Mouse (Mus musculus): Measurements from ENCODE around the gene Dyrk1b. TPM values are rescaled to one million over a fixed set of nuclear protein-coding genes. Genes with fewer than 3 reads are reported as not detected.
A peak's percentile ranks its signal among the peaks of the same experiment; 100 is the strongest.

Dyrk1b gene
- polyA plus RNA-seq, 1 experiment from 2014 or later = 15.0 TPM

- peak overlapping the region; percentile 96 for H3K9ac ChIP-seq (ENCODE audit: low read depth, low read length)
- under 1% methylated on average over 51 of the region's 56 CpGs for WGBS
- peak overlapping the region; percentile 98 for H3K4me3 ChIP-seq (replicated peaks; ENCODE audit: low read depth, low read length)
- DNase-seq (ENCODE audit: low spot score) (peak; percentile 98), ATAC-seq (replicated peaks; ENCODE audit: low FRiP score, low read depth) (peak; percentile 96)
- H3K27me3 ChIP-seq (ENCODE audit: insufficient read depth, low read length) = no peaks in the 10 kb centered on the region
- no peak for TF ChIP-seq CTCF (IDR thresholded peaks at IDR 0.05; ENCODE audit: low read depth)
- no peaks in the 10 kb centered on the region for H3K4me1 ChIP-seq (replicated peaks; ENCODE audit: insufficient read depth, low read length)
- H3K27ac ChIP-seq = peak overlapping the region; percentile 93
- peak overlapping the region; percentile 85 for H3K4me2 ChIP-seq (ENCODE audit: low read length)
- H3K36me3 ChIP-seq (ENCODE audit: insufficient read depth, low read length) = peaks cover 59% of the 10 kb centered on the region
- H3K9me3 ChIP-seq (replicated peaks; ENCODE audit: low read length) = no peaks in the 10 kb centered on the region
These were observed 590 bp downstream of the Dyrk1b start for GRCm38 (mm10) chr7:28179741-28180377.

DNA sequence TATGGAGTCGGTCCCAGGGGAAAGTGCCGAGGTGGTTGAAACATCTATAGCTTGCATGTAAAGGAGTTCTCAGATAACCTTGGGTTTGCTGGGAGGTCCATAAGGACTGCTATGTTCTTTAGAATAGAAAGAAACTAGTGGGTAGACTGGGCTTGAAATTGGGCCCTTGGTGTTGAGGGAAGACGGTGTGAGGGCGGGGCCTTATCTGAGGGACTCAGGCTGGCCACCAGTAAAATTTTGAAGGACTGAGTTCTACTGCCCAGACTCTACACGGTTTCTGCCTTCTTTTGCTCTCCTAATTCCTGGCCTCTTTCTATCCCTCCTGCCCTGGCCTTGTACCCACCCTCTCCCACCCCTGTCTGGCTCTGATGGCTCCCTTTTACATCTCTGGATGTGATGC, 1.6 kb downstream of the Dyrk1b start:
- 59% methylated on average over 5 of the region's 5 CpGs for WGBS
- H3K27ac ChIP-seq = no peak overlapping the region
- H3K9ac ChIP-seq (ENCODE audit: low read depth, low read length) = peak overlapping the region; percentile 96; the same call in 1 of the 2 replicates
- peaks cover 62% of the 10 kb centered on the region for H3K36me3 ChIP-seq (ENCODE audit: insufficient read depth, low read length)
- H3K4me3 ChIP-seq (replicated peaks; ENCODE audit: low read depth, low read length) = peak overlapping the region; percentile 98
- no peaks in the 10 kb centered on the region for H3K9me3 ChIP-seq (replicated peaks; ENCODE audit: low read length)
- DNase-seq (ENCODE audit: low spot score) (no peak), ATAC-seq (replicated peaks; ENCODE audit: low FRiP score, low read depth) (no peak)
- no peaks in the 10 kb centered on the region for H3K27me3 ChIP-seq (ENCODE audit: insufficient read depth, low read length)
- H3K4me1 ChIP-seq (replicated peaks; ENCODE audit: insufficient read depth, low read length) = no peaks in the 10 kb centered on the region
- TF ChIP-seq CTCF (IDR thresholded peaks at IDR 0.05; ENCODE audit: low read depth) = no peak
- H3K4me2 ChIP-seq (ENCODE audit: low read length) = peak overlapping the region; percentile 85

- WGBS = 96% methylated on average over 12 of the region's 12 CpGs
- ATAC-seq (replicated peaks; ENCODE audit: low FRiP score, low read depth) = no peak
- H3K4me3 ChIP-seq (replicated peaks; ENCODE audit: low read depth, low read length) = no peak overlapping the region
These were observed 2.1 kb downstream of the Dyrk1b start for GRCm38 (mm10) chr7:28181376-28181775.

GRCm38 (mm10) chr7:28182320-28182719, 3.1 kb downstream of the Dyrk1b start:
- Histone ChIP-seq H3K4me1 (replicated peaks; ENCODE audit: insufficient read depth, low read length) (no peaks in the 10 kb centered on the region), H3K9ac (ENCODE audit: low read depth, low read length) (no peak overlapping the region), H3K27me3 (ENCODE audit: insufficient read depth, low read length) (no peaks in the 10 kb centered on the region), H3K4me3 (replicated peaks; ENCODE audit: low read depth, low read length) (no peak overlapping the region), H3K36me3 (ENCODE audit: insufficient read depth, low read length) (peaks cover 67% of the 10 kb centered on the region), H3K9me3 (replicated peaks; ENCODE audit: low read length) (no peaks in the 10 kb centered on the region), H3K4me2 (ENCODE audit: low read length) (no peak overlapping the region), H3K27ac (no peak overlapping the region)
- DNase-seq (ENCODE audit: low spot score) (no peak), ATAC-seq (replicated peaks; ENCODE audit: low FRiP score, low read depth) (no peak)
- 96% methylated on average over 22 of the region's 22 CpGs for WGBS
- TF ChIP-seq CTCF (IDR thresholded peaks at IDR 0.05; ENCODE audit: low read depth) = no peak

More at GRCm38 (mm10) chr7:28181376-28181775, 2.1 kb downstream of the Dyrk1b start:
- DNase-seq (ENCODE audit: low spot score) = no peak
- H3K4me1 ChIP-seq (replicated peaks; ENCODE audit: insufficient read depth, low read length) = no peaks in the 10 kb centered on the region
- H3K4me2 ChIP-seq (ENCODE audit: low read length) = no peak overlapping the region
- no peaks in the 10 kb centered on the region for H3K27me3 ChIP-seq (ENCODE audit: insufficient read depth, low read length)
- no peaks in the 10 kb centered on the region for H3K9me3 ChIP-seq (replicated peaks; ENCODE audit: low read length)
- no peak for TF ChIP-seq CTCF (IDR thresholded peaks at IDR 0.05; ENCODE audit: low read depth)
- no peak overlapping the region for H3K9ac ChIP-seq (ENCODE audit: low read depth, low read length)
- peaks cover 63% of the 10 kb centered on the region for H3K36me3 ChIP-seq (ENCODE audit: insufficient read depth, low read length)
- H3K27ac ChIP-seq = no peak overlapping the region

GRCm38 (mm10) chr7:28185884-28186283, 6.6 kb downstream of the Dyrk1b start:
- no peak overlapping the region for H3K27ac ChIP-seq
- H3K36me3 ChIP-seq (ENCODE audit: insufficient read depth, low read length) = peaks cover 78% of the 10 kb centered on the region
- no peak overlapping the region for H3K4me3 ChIP-seq (replicated peaks; ENCODE audit: low read depth, low read length)
- no peak for DNase-seq (ENCODE audit: low spot score)
- 91% methylated on average over 14 of the region's 14 CpGs for WGBS
- no peak for ATAC-seq (replicated peaks; ENCODE audit: low FRiP score, low read depth)
- H3K9ac ChIP-seq (ENCODE audit: low read depth, low read length) = no peak overlapping the region
- H3K27me3 ChIP-seq (ENCODE audit: insufficient read depth, low read length) = no peaks in the 10 kb centered on the region
- TF ChIP-seq CTCF (IDR thresholded peaks at IDR 0.05; ENCODE audit: low read depth) = no peak
- H3K9me3 ChIP-seq (replicated peaks; ENCODE audit: low read length) = no peaks in the 10 kb centered on the region
- H3K4me1 ChIP-seq (replicated peaks; ENCODE audit: insufficient read depth, low read length) = no peaks in the 10 kb centered on the region
- H3K4me2 ChIP-seq (ENCODE audit: low read length) = no peak overlapping the region

- H3K9me3 ChIP-seq (replicated peaks; ENCODE audit: low read length) = no peaks in the 10 kb centered on the region
- no peak overlapping the region for H3K27ac ChIP-seq
- no peak for TF ChIP-seq CTCF (IDR thresholded peaks at IDR 0.05; ENCODE audit: low read depth)
- peaks cover 75% of the 10 kb centered on the region for H3K36me3 ChIP-seq (ENCODE audit: insufficient read depth, low read length)
- no peaks in the 10 kb centered on the region for H3K4me1 ChIP-seq (replicated peaks; ENCODE audit: insufficient read depth, low read length)
- H3K9ac ChIP-seq (ENCODE audit: low read depth, low read length) = no peak overlapping the region
- 79% methylated on average over 8 of the region's 8 CpGs for WGBS
- no peaks in the 10 kb centered on the region for H3K27me3 ChIP-seq (ENCODE audit: insufficient read depth, low read length)
- no peak overlapping the region for H3K4me3 ChIP-seq (replicated peaks; ENCODE audit: low read depth, low read length)
- ATAC-seq (replicated peaks; ENCODE audit: low FRiP score, low read depth) = peak; percentile 8; the same call in 1 of the 2 replicates
- H3K4me2 ChIP-seq (ENCODE audit: low read length) = no peak overlapping the region
- no peak for DNase-seq (ENCODE audit: low spot score)
These were observed 7.4 kb downstream of the Dyrk1b start for GRCm38 (mm10) chr7:28186631-28187030.
